Mouse (Mus musculus): Measurements from ENCODE around the gene Tomm20. TPM values are rescaled to one million over a fixed set of nuclear protein-coding genes. Genes with fewer than 3 reads are reported as not detected.

The Tomm20 gene
- 91.7 to 116 TPM (median 105 TPM) in 4 replicates for total RNA-seq (2023; ENCODE audit: inconsistent age)

GRCm38 (mm10) chr8:126945730-126946163, at the start of gene Tomm20:
Gene Tomm20 (minus strand): TSS chr8:126945844.

GRCm38 (mm10) chr8:126970579-126971313, 25.1 kb upstream of the Tomm20 start, which contains the start of gene Rbm34:
Gene Rbm34 (minus strand): TSS chr8:126971071.

Other genes starting within 250 kb of the Tomm20 start
- 18.5 to 25.5 TPM (median 22.4 TPM) in 4 replicates for gene Rbm34, start 25.2 kb upstream of the Tomm20 start, total RNA-seq (2023; ENCODE audit: inconsistent age)
- gene Pard3, start 118.0 kb upstream of the Tomm20 start, total RNA-seq (2023; ENCODE audit: inconsistent age) = not detected in 4 replicates

Data from B cell, adult (primary cell).